Mouse (Mus musculus) embryonic fibroblast, embryonic 13.5 days (primary cell): ENCODE data around the gene Arel1.

Experiments used
- CTCF ChIP-seq: IDR thresholded peaks from 2 replicates; pipeline ENCODE4 v1.5.1; 2011; ENCODE audit warnings: mild to moderate bottlenecking, control low read depth, low read length, moderate library complexity, borderline replicate concordance; ENCODE audit not compliant: insufficient read depth
- POLR2A ChIP-seq: IDR thresholded peaks from 2 replicates; pipeline ENCODE4 v1.6.1; 2011; ENCODE audit warnings: low read depth, mild to moderate bottlenecking, control low read depth, low read length, moderate library complexity

DNA sequence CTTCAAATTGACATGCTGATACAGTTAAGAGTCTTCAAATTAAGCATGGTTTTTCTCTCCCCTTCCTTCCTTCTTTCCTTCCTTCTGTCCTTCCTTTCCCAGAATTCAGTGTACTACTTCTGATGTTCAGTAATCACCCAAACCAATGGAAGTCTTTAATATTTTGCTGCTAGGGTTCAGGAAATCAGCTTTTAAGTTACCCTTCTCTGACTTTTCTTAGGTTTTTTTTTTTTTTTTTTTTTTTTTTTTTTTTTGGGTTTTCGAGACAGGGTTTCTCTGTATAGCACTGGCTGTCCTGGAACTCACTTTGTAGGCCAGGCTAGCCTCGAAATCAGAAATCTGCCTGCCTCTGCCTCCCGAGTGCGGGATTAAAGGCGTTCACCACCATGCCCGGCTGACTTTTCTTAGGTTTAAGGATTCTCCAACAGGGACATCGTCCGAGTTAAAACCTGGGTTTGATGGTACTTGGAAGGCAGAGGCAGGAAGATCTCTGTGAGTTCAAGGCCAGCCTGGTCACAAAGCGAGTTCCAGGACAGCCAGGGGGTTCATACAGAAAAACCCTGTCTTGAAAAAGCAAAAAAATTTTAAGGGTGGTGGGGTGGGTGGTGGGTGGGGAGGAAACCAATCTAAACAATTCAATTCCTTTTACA is 24.5 kb upstream of the Arel1 start:
- TF ChIP-seq CTCF (no peak), POLR2A (no peak)
